ENCODE assay signal across 7 mouse cellular contexts in genomic region chr9:36968713-36969112, GRCm38 (mm10).
DNase-seq lines count a peak whose midpoint lies in the region; ATAC-seq and TF ChIP-seq lines count a peak whose summit lies in the region.

No protein-coding gene starts in this region.

- no peaks in the 10 kb centered on the region for H3K27me3 ChIP-seq in embryonic facial prominence, embryonic 14.5 days (replicated peaks; ENCODE audit: control insufficient read depth, insufficient read depth, low read length)
- H3K27me3 ChIP-seq in intestine, embryonic 15.5 days (replicated peaks): no peaks in the 10 kb centered on the region
- no peaks in the 10 kb centered on the region for H3K27me3 ChIP-seq in midbrain, embryonic 14.5 days (ENCODE audit: control insufficient read depth, insufficient read depth, low read length)

- TF ChIP-seq CTCF in bone marrow, adult 2 months (IDR thresholded peaks at IDR 0.05; ENCODE audit: control insufficient read depth, insufficient read depth, low read length): peak; percentile 50; the same call in 1 of the 2 replicates

- H3K9ac ChIP-seq in embryonic facial prominence, embryonic 14.5 days (ENCODE audit: low read depth, low read length): no peak overlapping the region
- no peak overlapping the region for H3K9ac ChIP-seq in intestine, embryonic 15.5 days
- no peak overlapping the region for H3K9ac ChIP-seq in midbrain, embryonic 14.5 days (replicated peaks; ENCODE audit: low read length)

- H3K4me1 ChIP-seq in bone marrow, adult 2 months (ENCODE audit: control insufficient read depth, insufficient read depth, low read length): no peaks in the 10 kb centered on the region
- H3K4me1 ChIP-seq in embryonic facial prominence, embryonic 14.5 days (ENCODE audit: control insufficient read depth, insufficient read depth, low read length): peaks cover 16% of the 10 kb centered on the region
- peaks cover 10% of the 10 kb centered on the region; the same call in 1 of the 2 replicates for H3K4me1 ChIP-seq in intestine, embryonic 15.5 days (replicated peaks)
- H3K4me1 ChIP-seq in midbrain, embryonic 14.5 days (ENCODE audit: control insufficient read depth, insufficient read depth, low read length): peaks cover 20% of the 10 kb centered on the region

- H3K4me3 ChIP-seq in bone marrow, adult 2 months (replicated peaks; ENCODE audit: control insufficient read depth, low read depth, low read length): no peak overlapping the region
- no peak overlapping the region for H3K4me3 ChIP-seq in embryonic facial prominence, embryonic 14.5 days (ENCODE audit: low read depth, low read length)
- no peak overlapping the region for H3K4me3 ChIP-seq in intestine, embryonic 15.5 days (replicated peaks)
- H3K4me3 ChIP-seq in midbrain, embryonic 14.5 days (replicated peaks; ENCODE audit: low read depth, low read length): no peak overlapping the region

- 46% methylated on average over 7 of the region's 7 CpGs for WGBS in bone marrow, adult 2 months
- WGBS in embryonic facial prominence, embryonic 14.5 days: 37% methylated on average over 7 of the region's 7 CpGs
- WGBS in intestine, embryonic 15.5 days: 45% methylated on average over 7 of the region's 7 CpGs
- WGBS in midbrain, embryonic 14.5 days: 35% methylated on average over 7 of the region's 7 CpGs

- H3K27ac ChIP-seq in bone marrow, adult 2 months (ENCODE audit: control insufficient read depth, insufficient read depth, low read depth, low read length, poor library complexity): no peak overlapping the region
- H3K27ac ChIP-seq in embryonic facial prominence, embryonic 14.5 days (replicated peaks; ENCODE audit: low read depth, low read length): no peak overlapping the region
- H3K27ac ChIP-seq in intestine, embryonic 15.5 days: no peak overlapping the region
- H3K27ac ChIP-seq in midbrain, embryonic 14.5 days (replicated peaks; ENCODE audit: low read depth, low read length): no peak overlapping the region

- H3K4me2 ChIP-seq in embryonic facial prominence, embryonic 14.5 days (ENCODE audit: low read depth, low read length): no peak overlapping the region
- no peak overlapping the region for H3K4me2 ChIP-seq in intestine, embryonic 15.5 days (replicated peaks)
- no peak overlapping the region for H3K4me2 ChIP-seq in midbrain, embryonic 14.5 days (ENCODE audit: low read length)

- H3K9me3 ChIP-seq in embryonic facial prominence, embryonic 14.5 days (ENCODE audit: control insufficient read depth, low read length): no peaks in the 10 kb centered on the region
- H3K9me3 ChIP-seq in intestine, embryonic 15.5 days: no peaks in the 10 kb centered on the region
- H3K9me3 ChIP-seq in midbrain, embryonic 14.5 days (ENCODE audit: control insufficient read depth, low read length): no peaks in the 10 kb centered on the region

- H3K36me3 ChIP-seq in embryonic facial prominence, embryonic 14.5 days (ENCODE audit: control insufficient read depth, insufficient read depth, low read length): no peaks in the 10 kb centered on the region; the same call in 1 of the 2 replicates
- H3K36me3 ChIP-seq in intestine, embryonic 15.5 days: no peaks in the 10 kb centered on the region
- H3K36me3 ChIP-seq in midbrain, embryonic 14.5 days (ENCODE audit: control insufficient read depth, insufficient read depth, low read length): no peaks in the 10 kb centered on the region

- TF ChIP-seq POLR2A in bone marrow, adult 2 months (IDR thresholded peaks at IDR 0.05; ENCODE audit: borderline replicate concordance, control insufficient read depth, low read depth, low read length): no peak

- peak; percentile 39 for DNase-seq in right cerebral cortex, postnatal 4 days
- no peak for DNase-seq in right cerebral cortex, adult 18-20 months
- peak; percentile 76 for DNase-seq in embryonic facial prominence, embryonic 14.5 days (ENCODE audit: low spot score)
- DNase-seq in midbrain, embryonic 14.5 days: peak; percentile 89
- peak; percentile 31 for DNase-seq in thymus, postnatal 25 days

- 0 out of 2 replicates have a peak, but pooled peaks have one; percentile 16 for ATAC-seq in embryonic facial prominence, embryonic 14.5 days (ENCODE audit: low read depth)
- 0 out of 2 replicates have a peak, but pooled peaks have one; percentile 50 for ATAC-seq in intestine, embryonic 15.5 days
- no peak for ATAC-seq in midbrain, embryonic 14.5 days (ENCODE audit: low FRiP score, low TSS enrichment)
